Mouse (Mus musculus): ENCODE results near the gene Prss12.

DNA sequence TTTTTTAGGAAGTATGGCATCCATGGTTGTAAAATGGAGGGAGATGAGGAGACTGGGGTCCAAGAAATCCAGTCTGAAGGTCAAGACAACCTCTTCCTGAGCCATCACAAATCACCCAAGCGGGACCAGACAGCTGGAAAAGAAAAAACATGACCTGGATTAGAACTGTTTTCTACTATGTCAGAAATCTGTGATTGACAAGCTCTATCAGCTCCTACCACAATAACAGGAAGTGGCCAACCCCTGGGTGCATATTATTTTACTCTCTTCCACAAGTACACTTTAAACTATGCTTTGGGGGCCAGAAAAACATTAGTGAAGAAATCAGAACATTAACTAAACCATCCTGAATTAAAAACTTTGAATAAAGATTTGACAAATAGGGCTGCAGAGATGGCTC lies 2.2 kb upstream of the Prss12 start:
- no peak for TF ChIP-seq EP300 (IDR thresholded peaks at IDR 0.05; ENCODE audit: low read depth)
- no peak for TF ChIP-seq CTCF (IDR thresholded peaks at IDR 0.05; ENCODE audit: low read depth)
